Mouse (Mus musculus) E14TG2a.4 (cell line): ENCODE results near the gene Zfp866.

ENCODE experiments used
- CTCF ChIP-seq: conservative IDR thresholded peaks from 2 replicates; pipeline ENCODE4 v1.5.1; 2014; ENCODE audit warnings: low read length
- NANOG ChIP-seq: IDR thresholded peaks from 2 replicates; pipeline ENCODE4 v1.6.1; 2014; ENCODE audit warnings: borderline replicate concordance, low read length, mixed read lengths
- POU5F1 ChIP-seq: IDR thresholded peaks from 2 replicates; pipeline ENCODE4 v1.6.1; 2014; ENCODE audit warnings: low read length, borderline replicate concordance

GRCm38 (mm10) chr8:69808864-69809403 is 18.0 kb upstream of the Zfp866 start:
- TF ChIP-seq CTCF (no peak), POU5F1 (no peak), NANOG (no peak)
